Mouse (Mus musculus) megakaryocyte progenitor cell, adult 5-6 weeks (primary cell): ENCODE measurements around the gene Gemin4. TPM values are rescaled to one million over a fixed set of nuclear protein-coding genes. Genes with fewer than 3 reads are reported as not detected.

Experiments used
- ATAC-seq: replicated peaks from 2 replicates; pipeline ENCODE4 v1.8.0; 2016; ENCODE audit warnings: mild to moderate bottlenecking, moderate TSS enrichment, inconsistent platforms; ENCODE audit not compliant: poor library complexity
- total RNA-seq, 2 experiments: library from RNA; stranded (forward) in 1 of 2; stranded (reverse) in 1 of 2; fragments of 157-497, 149-512 nt in 1 of 2; fragments of 200-1000 nt in 1 of 2; gene quantifications; 2 replicates each; pipeline versions ENCODE4 v1.2.3 to v1.2.4; 2015 to 2017

Gene Gemin4
- total RNA-seq (2015) (12.3 and 23.4 TPM in 2 replicates), total RNA-seq (2017) (17.4 and 19.5 TPM in 2 replicates)

- ATAC-seq: peak; percentile 98
Measured at GRCm38 (mm10) chr11:76217390-76217800, at the start of gene Gemin4, which contains the start of gene Dbil5. Gemin4 (minus strand) TSS chr11:76217664. Dbil5 (plus strand) TSS chr11:76217608.

- ATAC-seq: no peak
Measured at GRCm38 (mm10) chr11:76262611-76263351, 45.3 kb upstream of the Gemin4 start.

- ATAC-seq: peak; percentile 87
Measured at GRCm38 (mm10) chr11:76261224-76261623, 43.8 kb upstream of the Gemin4 start.

- no peak for ATAC-seq
Measured at GRCm38 (mm10) chr11:76260208-76261050, 43.0 kb upstream of the Gemin4 start.

DNA sequence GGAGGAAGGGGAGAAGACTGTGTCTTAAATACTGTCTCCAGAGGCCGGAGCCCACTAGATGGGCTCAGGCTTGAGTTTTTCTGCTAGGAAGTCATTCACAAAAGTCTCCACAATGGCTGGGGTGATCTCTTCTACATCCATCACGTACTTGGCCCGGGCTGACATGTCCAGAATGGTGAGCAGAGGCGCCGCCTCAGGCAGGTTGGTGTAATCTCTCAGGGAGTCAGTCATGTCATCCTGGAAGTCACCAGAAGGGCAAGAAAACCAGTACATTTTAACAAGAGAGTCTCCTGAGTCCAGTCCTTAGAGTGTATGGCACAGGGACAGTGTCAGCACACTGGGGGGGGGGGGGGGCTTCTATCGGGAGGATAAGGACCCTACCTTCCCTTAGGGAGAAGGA lies 41.0 kb upstream of the Gemin4 start:
- ATAC-seq: no peak

DNA sequence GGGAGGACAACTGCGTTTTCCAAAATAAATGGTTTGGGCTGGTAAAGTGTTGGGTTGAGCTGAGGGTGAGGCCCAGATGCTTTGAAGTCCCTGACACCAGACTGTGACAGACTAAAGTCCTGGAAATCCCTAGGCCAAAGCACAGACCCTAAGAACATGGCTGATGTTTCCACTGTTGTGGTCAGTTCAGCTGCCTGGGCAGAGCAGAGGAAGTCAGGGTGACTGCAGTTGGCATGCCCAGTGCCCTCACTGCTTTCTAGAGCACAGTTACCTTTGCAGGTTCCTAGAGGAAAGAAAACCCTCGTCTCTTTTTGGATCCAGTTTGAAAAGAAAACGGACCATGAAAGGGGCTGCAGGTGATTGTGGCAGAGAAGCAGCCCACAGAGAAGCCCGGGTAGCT lies 39.9 kb upstream of the Gemin4 start:
- ATAC-seq: no peak

DNA sequence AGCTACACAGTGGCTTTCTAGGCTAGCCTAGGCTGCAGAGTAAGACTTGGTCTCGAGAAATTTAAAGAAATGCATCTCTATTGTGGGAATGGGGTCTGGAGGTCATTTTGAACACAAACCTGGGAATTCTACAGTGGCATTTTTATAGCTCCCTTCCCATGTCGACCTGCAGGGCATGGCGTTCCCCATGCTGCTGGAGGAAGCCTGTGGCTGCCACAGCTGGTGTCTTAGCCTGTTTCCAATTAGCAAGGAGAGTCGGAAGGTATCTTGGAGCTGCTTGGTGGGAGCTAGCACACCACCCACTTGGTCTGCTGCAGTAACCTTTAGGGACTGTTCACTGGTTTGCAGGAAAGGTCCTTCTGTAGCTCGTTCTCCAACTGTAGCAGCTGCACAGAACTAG lies 38.7 kb upstream of the Gemin4 start:
- no peak for ATAC-seq

DNA sequence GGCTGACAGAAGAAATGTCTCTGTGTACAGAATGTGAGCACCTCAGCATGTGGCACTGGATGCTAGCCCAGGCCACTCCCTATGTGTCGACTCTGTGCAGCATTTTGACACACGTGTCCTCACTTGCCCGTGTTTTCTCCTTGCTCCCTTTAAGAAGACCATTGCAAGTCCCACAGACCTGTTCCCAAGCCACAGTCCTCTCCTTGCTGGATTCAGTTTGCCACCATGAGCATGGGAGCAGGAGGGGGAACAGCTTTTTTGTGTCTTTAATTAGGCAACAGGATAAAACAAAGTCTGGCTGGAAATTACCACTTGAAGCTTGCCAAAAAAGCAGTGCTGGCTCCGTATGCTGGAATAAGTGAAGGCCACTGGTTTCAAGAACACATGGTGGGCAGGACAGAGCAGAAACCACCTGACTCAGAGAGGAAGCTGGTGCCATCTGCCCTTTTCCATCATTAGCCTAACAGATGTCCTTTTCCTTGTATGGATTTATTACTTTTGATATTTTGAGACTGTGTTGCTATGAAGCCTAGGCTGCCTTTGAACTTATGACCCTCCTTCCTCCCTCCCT lies 38.1 kb upstream of the Gemin4 start:
- ATAC-seq: no peak

GRCm38 (mm10) chr11:76253918-76254264 lies 36.4 kb upstream of the Gemin4 start:
- no peak for ATAC-seq

- peak; percentile 97 for ATAC-seq
Measured at GRCm38 (mm10) chr11:76253145-76253917, 35.9 kb upstream of the Gemin4 start.

GRCm38 (mm10) chr11:76252036-76252435 lies 34.6 kb upstream of the Gemin4 start:
- ATAC-seq: no peak

GRCm38 (mm10) chr11:76247239-76247638 lies 29.8 kb upstream of the Gemin4 start:
- ATAC-seq: no peak

- ATAC-seq: no peak
Measured at GRCm38 (mm10) chr11:76246439-76246838, 29.0 kb upstream of the Gemin4 start.

GRCm38 (mm10) chr11:76243811-76244546 lies 26.5 kb upstream of the Gemin4 start:
- peak; percentile 43; the same call in 1 of the 2 replicates for ATAC-seq

DNA sequence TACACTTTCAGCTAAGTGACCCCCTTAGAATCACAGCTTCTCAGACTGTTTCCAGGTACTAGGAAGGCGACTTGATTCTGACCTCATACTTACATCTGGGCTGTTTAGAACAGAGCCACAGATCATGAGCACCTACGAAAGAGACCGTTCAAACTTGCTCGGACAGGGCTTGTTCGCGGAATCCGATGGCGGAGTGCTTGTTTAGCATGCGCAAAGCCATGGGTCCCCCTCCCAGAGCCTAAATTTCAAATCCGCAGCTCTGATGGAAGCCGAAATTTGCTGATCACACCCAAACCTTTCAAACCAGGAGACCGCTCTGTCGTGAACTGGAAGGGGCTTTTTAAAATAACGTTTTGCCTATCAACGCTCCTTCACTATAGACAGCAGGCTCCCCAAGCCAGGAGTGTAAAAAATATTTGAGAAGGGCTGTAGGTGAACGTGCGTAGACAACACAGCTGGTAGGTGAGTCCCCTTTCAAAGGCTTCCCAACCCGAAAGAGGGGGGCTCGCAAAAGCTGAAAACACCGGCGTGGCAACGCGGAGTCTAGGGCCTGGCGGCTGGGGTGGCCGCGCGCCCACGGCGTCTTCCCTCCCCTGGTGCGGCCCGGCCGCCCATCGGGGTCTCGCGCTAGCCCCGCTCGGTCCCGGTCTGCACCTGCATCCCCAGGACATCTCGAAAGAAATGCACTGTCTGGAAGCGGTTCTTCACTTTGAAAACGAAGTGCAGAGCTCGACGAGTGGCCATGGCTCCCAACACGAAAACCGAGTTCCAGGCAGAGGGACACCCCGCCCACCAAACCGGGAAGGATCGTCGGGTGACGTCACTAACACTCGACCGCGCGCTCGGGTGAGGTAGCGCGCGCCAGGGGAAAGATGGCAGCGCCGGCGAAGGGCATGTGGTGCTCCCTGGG lies 25.7 kb upstream of the Gemin4 start, which contains the start of the genes Mrm3 and Glod4:
Gene Mrm3, plus strand, starts transcription at position 815 of the 910 bp plus-strand sequence.
Gene Glod4, minus strand, starts transcription at position 825 of the 910 bp plus-strand sequence.
- peak; percentile 99 for ATAC-seq

DNA sequence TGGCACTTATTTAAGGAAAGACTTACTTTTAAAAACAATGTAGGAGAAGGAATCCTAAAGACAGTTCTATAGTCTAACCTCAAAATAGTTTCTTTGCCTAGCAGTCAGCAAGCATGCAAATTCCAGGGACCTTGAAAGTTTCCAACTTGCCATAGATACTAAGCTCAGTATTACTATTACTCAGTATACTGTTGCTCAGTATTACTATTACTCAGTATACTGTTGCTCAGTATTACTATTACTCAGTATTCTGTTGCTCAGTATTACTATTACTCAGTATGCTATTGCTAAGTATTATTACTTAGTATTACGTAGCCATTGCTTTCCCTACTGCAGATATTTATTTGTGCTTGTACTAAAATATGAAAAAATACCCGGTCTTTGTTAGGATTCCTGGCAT lies 22.3 kb upstream of the Gemin4 start:
- no peak for ATAC-seq

- no peak for ATAC-seq
Measured at GRCm38 (mm10) chr11:76236136-76236535, 18.7 kb upstream of the Gemin4 start.

DNA sequence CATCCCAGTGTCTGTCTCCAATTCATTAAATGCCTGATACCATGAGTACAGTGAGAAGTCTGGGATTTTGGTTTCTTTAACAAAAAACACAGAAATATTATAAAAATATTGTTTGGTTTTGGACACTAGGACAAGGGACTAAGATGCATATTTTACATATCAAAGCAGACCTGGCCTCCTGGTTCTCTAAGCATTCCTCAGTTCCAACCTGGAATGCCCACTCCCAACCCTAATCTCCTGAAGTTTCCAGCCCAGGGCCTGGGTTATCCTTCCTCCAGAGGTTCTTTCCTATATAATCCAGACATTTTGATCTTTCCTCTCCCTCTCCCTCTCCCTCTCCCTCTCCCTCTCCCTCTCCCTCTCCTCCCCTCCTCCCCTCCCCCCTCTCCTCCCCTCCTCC lies 7.6 kb upstream of the Gemin4 start:
- no peak for ATAC-seq

GRCm38 (mm10) chr11:76224631-76225030 lies 7.2 kb upstream of the Gemin4 start:
- ATAC-seq: no peak
